Mouse (Mus musculus) small intestine, adult 2 months (tissue): ENCODE results near the gene Gm20441. TPM values are rescaled to one million over a fixed set of nuclear protein-coding genes. Genes with fewer than 3 reads are reported as not detected.
A peak's percentile ranks its signal among the peaks of the same experiment; 100 is the strongest.

Source experiments
- H3K27ac ChIP-seq: fragments of 200-500 bp; 2 replicates; pipeline ENCODE4 v1.5.1; 2012; ENCODE audit warnings: low read depth, low read length, control low read depth, inconsistent platforms; ENCODE audit not compliant: insufficient read depth
- H3K27me3 ChIP-seq: fragments of 200-500 bp; 2 replicates; pipeline ENCODE4 v1.6.1; 2012; ENCODE audit warnings: mild to moderate bottlenecking, moderate library complexity, low read length, inconsistent platforms; ENCODE audit not compliant: control insufficient read depth, insufficient read depth
- H3K36me3 ChIP-seq: fragments of 200-500 bp; 2 replicates; pipeline ENCODE4 v1.6.1; 2012; ENCODE audit warnings: mild to moderate bottlenecking, low read length, control low read depth, inconsistent platforms; ENCODE audit not compliant: control insufficient read depth, insufficient read depth
- H3K4me1 ChIP-seq: fragments of 200-500 bp; 2 replicates; pipeline ENCODE4 v1.6.1; 2012; ENCODE audit warnings: low read length, inconsistent platforms, mixed read lengths; ENCODE audit not compliant: control insufficient read depth, insufficient read depth, insufficient read length
- H3K4me3 ChIP-seq: fragments of 200-500 bp; 2 replicates; pipeline ENCODE4 v1.5.1; 2012; ENCODE audit warnings: low read depth, mild to moderate bottlenecking, control low read depth, inconsistent platforms, low read length, moderate library complexity
- CTCF ChIP-seq: fragments of 200-500 bp; IDR thresholded peaks from 2 replicates; pipeline ENCODE4 v1.5.1; 2012; ENCODE audit warnings: low read depth, mild to moderate bottlenecking, control low read depth, inconsistent platforms, low read length, moderate library complexity, mixed read lengths; ENCODE audit not compliant: insufficient replicate concordance, insufficient read length; ENCODE audit errors: extremely low read depth
- POLR2A ChIP-seq: fragments of 200-500 bp; IDR thresholded peaks from 2 replicates; pipeline ENCODE4 v1.6.1; 2012; ENCODE audit warnings: low read depth, mild to moderate bottlenecking, control low read depth, inconsistent platforms, low read length, moderate library complexity
- WGBS: fragments of 180-500 bp; shearing (Covaris S2); methylation state at CpG from one replicate; pipeline ENCODE4 v1.1.7; 2018; 5-methylcytosine and 5-hydroxymethylcytosine counted together
- polyA plus RNA-seq: library from polyadenylated mRNA; depleted of rRNA; stranded (reverse); fragments of >200 nt; gene quantifications from 2 replicates; pipeline ENCODE4 v1.2.3, GENCODE M21; 2012

The Gm20441 gene
- polyA plus RNA-seq, 1 experiment: not detected

DNA sequence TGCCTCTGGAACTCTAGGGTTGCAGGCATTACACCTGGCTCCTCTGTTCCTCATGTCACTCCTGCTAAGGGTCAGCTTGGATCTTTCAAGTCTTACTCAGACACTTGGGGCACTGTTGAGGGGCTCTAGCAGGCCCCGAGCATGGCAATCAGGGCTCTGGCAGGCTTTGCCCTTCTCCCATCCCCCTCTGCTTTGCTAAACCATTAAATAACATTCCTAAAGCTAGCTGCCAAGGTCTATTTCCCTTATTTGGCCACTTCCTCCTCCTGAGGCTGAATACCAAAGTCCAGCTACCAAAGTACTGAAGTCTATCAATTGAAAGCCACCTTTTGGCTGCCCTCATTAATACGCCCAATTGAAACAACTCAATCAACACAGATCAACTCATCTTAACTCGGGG is 14.1 kb upstream of the Gm20441 start:
- 5% methylated on average over 3 of the region's 3 CpGs for WGBS
- H3K27ac ChIP-seq: peak overlapping the region; percentile 83
- TF ChIP-seq CTCF (no peak), POLR2A (no peak)
- peaks cover 16% of the 10 kb centered on the region for H3K4me1 ChIP-seq
- H3K36me3 ChIP-seq: no peaks in the 10 kb centered on the region
- H3K4me3 ChIP-seq: no peak overlapping the region
- H3K27me3 ChIP-seq: no peaks in the 10 kb centered on the region

- Histone ChIP-seq H3K4me3 (no peak overlapping the region), H3K27me3 (no peaks in the 10 kb centered on the region), H3K27ac (peak overlapping the region; percentile 3; the same call in 1 of the 2 replicates), H3K4me1 (peaks cover 23% of the 10 kb centered on the region), H3K36me3 (peaks cover 2% of the 10 kb centered on the region; the same call in 1 of the 2 replicates)
- WGBS: 38% methylated on average over 7 of the region's 7 CpGs
- TF ChIP-seq POLR2A (no peak), CTCF (no peak)
Observed at GRCm38 (mm10) chr10:75790773-75791172, 10.0 kb upstream of the Gm20441 start.

DNA sequence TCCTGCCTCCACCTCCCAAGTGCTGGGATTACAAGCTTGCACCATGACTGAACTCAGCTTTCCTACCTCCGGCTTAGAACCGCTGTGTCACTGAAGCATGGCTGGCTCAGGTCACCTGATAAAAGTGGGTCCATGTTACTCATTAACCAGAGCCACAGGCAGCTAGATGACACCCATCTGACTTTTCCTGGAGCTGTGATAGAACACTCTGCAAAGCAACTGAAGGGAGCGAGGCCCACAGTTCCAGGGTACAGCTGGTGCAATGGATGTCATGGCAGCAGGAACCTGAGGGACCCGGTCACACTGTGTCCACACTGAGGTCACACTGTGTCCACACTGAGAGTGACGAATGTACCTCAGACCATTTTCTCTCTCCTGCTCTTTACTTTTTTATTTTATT is 9.1 kb upstream of the Gm20441 start:
- Histone ChIP-seq H3K27ac (peak overlapping the region; percentile 4; the same call in 1 of the 2 replicates), H3K36me3 (peaks cover 2% of the 10 kb centered on the region; the same call in 1 of the 2 replicates), H3K4me3 (no peak overlapping the region), H3K27me3 (no peaks in the 10 kb centered on the region), H3K4me1 (peaks cover 18% of the 10 kb centered on the region)
- 33% methylated on average over 5 of the region's 5 CpGs for WGBS
- no peak for TF ChIP-seq POLR2A
- no peak for TF ChIP-seq CTCF

DNA sequence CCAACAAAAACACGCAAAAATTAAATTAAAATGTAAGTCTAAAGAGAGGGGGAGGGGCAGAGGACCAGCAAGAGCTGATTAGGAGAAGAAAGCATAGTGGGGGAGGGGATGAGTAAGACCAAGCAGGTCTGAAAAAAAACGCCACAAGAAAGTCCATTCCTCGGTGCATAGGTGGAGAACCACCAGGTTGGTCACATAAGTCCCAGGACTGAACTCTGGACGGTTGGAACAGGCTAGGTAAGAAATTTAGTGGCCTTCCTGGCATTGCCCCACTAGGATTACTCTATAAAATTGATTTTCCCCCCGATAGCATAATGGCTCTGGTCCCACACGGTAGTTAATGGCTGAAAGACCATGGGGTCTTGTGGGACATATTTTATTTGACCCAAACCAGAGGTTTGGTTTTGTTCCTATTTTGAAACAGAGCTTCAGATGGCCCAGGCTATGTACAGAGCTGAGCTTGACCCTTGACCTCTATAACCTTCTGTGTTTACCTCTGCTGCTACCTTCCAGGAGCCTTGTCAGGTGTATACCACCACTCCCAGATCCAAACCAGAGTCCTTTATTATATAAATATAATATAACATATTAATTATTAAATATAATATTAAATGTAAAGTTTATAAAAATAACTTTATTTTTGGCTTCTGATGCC is 8.5 kb upstream of the Gm20441 start:
- 0 out of 2 replicates have a peak overlapping the region, but pooled peaks have one; percentile 25 for H3K27ac ChIP-seq
- TF ChIP-seq POLR2A (no peak), CTCF (no peak)
- H3K27me3 ChIP-seq: no peaks in the 10 kb centered on the region
- no peak overlapping the region for H3K4me3 ChIP-seq
- H3K4me1 ChIP-seq: peaks cover 12% of the 10 kb centered on the region
- WGBS: 66% methylated on average over 6 of the region's 6 CpGs
- peaks cover 2% of the 10 kb centered on the region; the same call in 1 of the 2 replicates for H3K36me3 ChIP-seq

- Histone ChIP-seq H3K4me1 (peaks cover 10% of the 10 kb centered on the region), H3K36me3 (peaks cover 2% of the 10 kb centered on the region; the same call in 1 of the 2 replicates), H3K27me3 (no peaks in the 10 kb centered on the region), H3K4me3 (no peak overlapping the region), H3K27ac (no peak overlapping the region)
- 95% methylated on average over 8 of the region's 8 CpGs for WGBS
- TF ChIP-seq POLR2A: no peak
Observed at GRCm38 (mm10) chr10:75788277-75788676, 7.5 kb upstream of the Gm20441 start.

- WGBS: 41% methylated on average over 1 of the region's 1 CpGs
- no peak overlapping the region for H3K27ac ChIP-seq
- peaks cover 2% of the 10 kb centered on the region; the same call in 1 of the 2 replicates for H3K36me3 ChIP-seq
- H3K4me1 ChIP-seq: peaks cover 12% of the 10 kb centered on the region
- H3K27me3 ChIP-seq: no peaks in the 10 kb centered on the region
- TF ChIP-seq CTCF (no peak), POLR2A (no peak)
- no peak overlapping the region for H3K4me3 ChIP-seq
Observed at GRCm38 (mm10) chr10:75785442-75785841, 4.7 kb upstream of the Gm20441 start.

- peaks cover 7% of the 10 kb centered on the region; the same call in 1 of the 2 replicates for H3K36me3 ChIP-seq
- no peaks in the 10 kb centered on the region for H3K27me3 ChIP-seq
- H3K4me1 ChIP-seq: peaks cover 9% of the 10 kb centered on the region; the same call in 1 of the 2 replicates
- 33% methylated on average over 15 of the region's 15 CpGs for WGBS
- TF ChIP-seq POLR2A (no peak; the same call in 1 of the 2 replicates), CTCF (no peak)
- H3K4me3 ChIP-seq: peak overlapping the region; percentile 67
- H3K27ac ChIP-seq: no peak overlapping the region
Observed at GRCm38 (mm10) chr10:75779206-75780174, 1.3 kb downstream of the Gm20441 start.
